Mouse (Mus musculus): Measurements from ENCODE around the gene Gm16867. TPM values are rescaled to one million over a fixed set of nuclear protein-coding genes. Genes with fewer than 3 reads are reported as not detected.
"Not testable (repeated sequence)": the region's sequence is repeated elsewhere in the genome, so short reads cannot be mapped to it uniquely, and the experiment has no call there.

Gene Gm16867
- 0.21 TPM in 1 of 2 replicates, not detected in the other for total RNA-seq (2012; rRNA removed)
- not detected in 2 replicates for total RNA-seq (2014; rRNA removed)
- polyA plus RNA-seq (2012; ENCODE audit: insufficient read length, low read depth) = not detected in 2 replicates

DNA sequence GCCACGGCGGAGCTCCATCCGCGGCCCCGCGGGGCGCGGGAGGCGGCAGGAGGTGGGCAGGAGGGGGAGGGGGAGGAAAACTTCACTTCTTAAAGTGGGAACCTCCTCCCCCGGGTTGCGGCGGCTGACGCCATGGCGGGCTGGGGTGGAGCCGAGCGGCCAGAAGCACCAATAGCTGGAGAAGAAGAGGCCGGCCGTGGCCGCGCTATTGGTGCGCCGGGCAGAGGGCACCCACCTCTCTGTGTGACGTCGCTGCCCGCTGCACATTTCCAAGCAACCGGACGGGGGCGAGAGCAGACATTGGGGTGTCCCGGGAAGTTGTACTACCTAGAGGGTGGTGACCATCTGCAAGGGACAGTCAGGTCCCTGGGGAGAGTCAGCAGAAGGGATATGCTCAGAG, at the start of gene Gm16867:
Gene Gm16867 (minus strand): TSS at position 189 of the 400 bp plus-strand sequence.
- DNase-seq (ENCODE audit: extremely low read depth); dilution Hi-C loops (cut with MboI; ENCODE audit: extremely low pct_ligation_motif_present, extremely low pct_unique_long_range_greater_than_20kb, low sequenced_read_pairs); H3K4me2 ChIP-seq (ENCODE audit: insufficient read depth, low read depth, poor library complexity, severe bottlenecking); H3K36me3 ChIP-seq (replicated peaks in 1 of 2; ENCODE audit: control insufficient read depth in 1 of 2, insufficient read depth in 1 of 2, low read length in 1 of 2); H3K27ac ChIP-seq (ENCODE audit: insufficient read depth, low read depth); H3K9me3 ChIP-seq (replicated peaks; ENCODE audit: low read length); H3K4me1 ChIP-seq (ENCODE audit: control insufficient read depth in 1 of 2, insufficient read depth in 2 of 2); H3K9ac ChIP-seq (ENCODE audit: insufficient read depth, low read depth); H3K27me3 ChIP-seq (replicated peaks); H3K4me3 ChIP-seq (replicated peaks in 1 of 3; ENCODE audit: low read depth in 2 of 3, low read length in 2 of 3, poor library complexity in 1 of 3); in situ Hi-C loops (cut with MboI; ENCODE audit: low pct_ligation_motif_present, low pct_unique_long_range_greater_than_20kb, low sequenced_read_pairs); H3K79me2 ChIP-seq (replicated peaks; ENCODE audit: control insufficient read depth, extremely low read depth, insufficient read depth, poor library complexity, severe bottlenecking): not testable (repeated sequence)

DNA sequence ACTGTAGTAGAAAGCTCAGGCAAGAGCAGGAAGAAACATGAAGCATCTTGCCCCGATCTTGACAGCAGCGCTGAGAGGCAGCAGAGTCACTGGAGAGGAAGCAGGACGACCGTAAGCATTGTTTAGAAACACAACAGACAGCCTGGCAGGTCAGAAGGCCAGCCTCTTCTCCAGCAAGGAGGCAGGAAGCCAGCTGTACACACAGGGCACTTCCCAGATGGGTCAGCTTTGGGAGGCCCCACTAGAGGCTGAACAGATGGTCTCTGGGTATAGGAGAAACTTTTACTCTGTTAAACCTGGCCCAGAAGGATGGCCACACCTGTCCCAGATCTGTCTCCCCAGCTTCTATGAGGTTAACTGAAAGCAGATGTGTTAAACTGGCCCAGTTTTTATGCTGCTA, 44.1 kb upstream of the Gm16867 start:
- H3K4me3 ChIP-seq (replicated peaks in 1 of 3; ENCODE audit: low read depth in 2 of 3, low read length in 2 of 3, poor library complexity in 1 of 3); DNase-seq (ENCODE audit: extremely low read depth); in situ Hi-C loops (cut with MboI; ENCODE audit: low pct_ligation_motif_present, low pct_unique_long_range_greater_than_20kb, low sequenced_read_pairs); H3K27ac ChIP-seq (ENCODE audit: insufficient read depth, low read depth); H3K4me2 ChIP-seq (ENCODE audit: insufficient read depth, low read depth, poor library complexity, severe bottlenecking); H3K4me1 ChIP-seq (ENCODE audit: control insufficient read depth in 1 of 2, insufficient read depth in 2 of 2); H3K27me3 ChIP-seq (replicated peaks); H3K79me2 ChIP-seq (replicated peaks; ENCODE audit: control insufficient read depth, extremely low read depth, insufficient read depth, poor library complexity, severe bottlenecking); H3K36me3 ChIP-seq (replicated peaks in 1 of 2; ENCODE audit: control insufficient read depth in 1 of 2, insufficient read depth in 1 of 2, low read length in 1 of 2); H3K9me3 ChIP-seq (replicated peaks; ENCODE audit: low read length); dilution Hi-C loops (cut with MboI; ENCODE audit: extremely low pct_ligation_motif_present, extremely low pct_unique_long_range_greater_than_20kb, low sequenced_read_pairs); H3K9ac ChIP-seq (ENCODE audit: insufficient read depth, low read depth): not testable (repeated sequence)

DNA sequence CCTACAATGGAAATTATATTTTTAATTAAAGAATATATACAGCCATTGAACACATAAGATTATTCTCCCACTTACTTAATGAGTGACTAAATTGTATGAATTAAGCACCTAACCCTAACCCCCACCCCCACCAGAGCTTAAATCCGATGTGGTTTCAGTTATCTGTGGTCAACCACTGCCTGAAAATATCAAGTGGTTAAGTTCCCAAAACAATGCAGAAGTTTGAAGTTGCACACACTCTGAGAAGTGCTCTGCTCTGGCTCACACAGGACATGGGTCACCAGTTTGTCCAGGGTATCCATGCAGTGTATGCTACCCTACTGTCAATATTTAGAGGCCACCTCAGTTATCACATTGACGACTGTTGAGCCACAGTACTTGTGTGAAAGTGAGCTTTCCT, 41.9 kb upstream of the Gm16867 start:
- dilution Hi-C loops (cut with MboI; ENCODE audit: extremely low pct_ligation_motif_present, extremely low pct_unique_long_range_greater_than_20kb, low sequenced_read_pairs); H3K9me3 ChIP-seq (replicated peaks; ENCODE audit: low read length); H3K79me2 ChIP-seq (replicated peaks; ENCODE audit: control insufficient read depth, extremely low read depth, insufficient read depth, poor library complexity, severe bottlenecking); DNase-seq (ENCODE audit: extremely low read depth); H3K36me3 ChIP-seq (replicated peaks in 1 of 2; ENCODE audit: control insufficient read depth in 1 of 2, insufficient read depth in 1 of 2, low read length in 1 of 2); H3K4me2 ChIP-seq (ENCODE audit: insufficient read depth, low read depth, poor library complexity, severe bottlenecking); H3K4me1 ChIP-seq (ENCODE audit: control insufficient read depth in 1 of 2, insufficient read depth in 2 of 2); H3K9ac ChIP-seq (ENCODE audit: insufficient read depth, low read depth); H3K4me3 ChIP-seq (replicated peaks in 1 of 3; ENCODE audit: low read depth in 2 of 3, low read length in 2 of 3, poor library complexity in 1 of 3); in situ Hi-C loops (cut with MboI; ENCODE audit: low pct_ligation_motif_present, low pct_unique_long_range_greater_than_20kb, low sequenced_read_pairs); H3K27ac ChIP-seq (ENCODE audit: insufficient read depth, low read depth); H3K27me3 ChIP-seq (replicated peaks): not testable (repeated sequence)

DNA sequence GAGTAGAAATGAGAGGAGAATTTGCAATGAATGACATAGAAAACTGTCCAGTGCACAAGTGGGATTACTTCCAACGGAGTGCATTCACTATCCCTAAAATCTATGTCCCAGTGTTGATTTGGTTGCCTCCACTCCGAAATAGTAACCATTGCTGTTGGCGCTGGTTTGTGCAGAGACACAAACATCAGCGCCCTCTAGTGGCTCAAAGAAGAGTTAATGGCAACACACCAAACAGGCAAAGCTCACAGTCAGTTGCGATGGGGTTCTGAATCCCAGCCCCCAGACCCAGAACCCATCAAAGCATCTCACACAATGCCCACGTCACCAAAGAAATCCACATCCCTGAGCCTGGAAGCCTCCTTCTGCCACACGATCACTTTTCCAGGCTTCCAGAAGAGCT, 40.9 kb upstream of the Gm16867 start:
- H3K4me2 ChIP-seq (ENCODE audit: insufficient read depth, low read depth, poor library complexity, severe bottlenecking); H3K36me3 ChIP-seq (replicated peaks in 1 of 2; ENCODE audit: control insufficient read depth in 1 of 2, insufficient read depth in 1 of 2, low read length in 1 of 2); H3K27ac ChIP-seq (ENCODE audit: insufficient read depth, low read depth); dilution Hi-C loops (cut with MboI; ENCODE audit: extremely low pct_ligation_motif_present, extremely low pct_unique_long_range_greater_than_20kb, low sequenced_read_pairs); H3K9me3 ChIP-seq (replicated peaks; ENCODE audit: low read length); H3K27me3 ChIP-seq (replicated peaks); H3K79me2 ChIP-seq (replicated peaks; ENCODE audit: control insufficient read depth, extremely low read depth, insufficient read depth, poor library complexity, severe bottlenecking); H3K4me3 ChIP-seq (replicated peaks in 1 of 3; ENCODE audit: low read depth in 2 of 3, low read length in 2 of 3, poor library complexity in 1 of 3); DNase-seq (ENCODE audit: extremely low read depth); H3K9ac ChIP-seq (ENCODE audit: insufficient read depth, low read depth); in situ Hi-C loops (cut with MboI; ENCODE audit: low pct_ligation_motif_present, low pct_unique_long_range_greater_than_20kb, low sequenced_read_pairs); H3K4me1 ChIP-seq (ENCODE audit: control insufficient read depth in 1 of 2, insufficient read depth in 2 of 2): not testable (repeated sequence)

DNA sequence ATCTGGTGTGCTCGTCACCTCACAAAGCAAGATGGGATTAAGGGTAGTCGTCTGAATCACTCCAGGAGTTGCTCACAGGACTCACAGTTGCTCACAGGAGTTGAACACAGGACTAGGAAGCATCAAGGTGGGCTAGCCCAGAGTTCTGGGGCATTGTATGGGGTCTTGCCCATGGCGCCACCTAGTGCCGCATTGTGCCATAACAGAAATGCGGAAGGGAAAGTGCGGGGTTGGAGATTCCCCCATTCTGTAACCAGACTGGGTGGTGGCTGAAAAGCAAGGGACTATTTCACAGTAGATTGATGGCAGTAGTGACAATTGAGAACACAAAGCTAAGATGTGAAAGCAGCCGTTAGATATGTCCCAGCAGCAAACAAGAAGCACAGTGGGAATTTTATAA, 39.5 kb upstream of the Gm16867 start:
- H3K36me3 ChIP-seq (replicated peaks in 1 of 2; ENCODE audit: control insufficient read depth in 1 of 2, insufficient read depth in 1 of 2, low read length in 1 of 2); H3K9ac ChIP-seq (ENCODE audit: insufficient read depth, low read depth); dilution Hi-C loops (cut with MboI; ENCODE audit: extremely low pct_ligation_motif_present, extremely low pct_unique_long_range_greater_than_20kb, low sequenced_read_pairs); H3K27ac ChIP-seq (ENCODE audit: insufficient read depth, low read depth); H3K4me3 ChIP-seq (replicated peaks in 1 of 3; ENCODE audit: low read depth in 2 of 3, low read length in 2 of 3, poor library complexity in 1 of 3); H3K4me2 ChIP-seq (ENCODE audit: insufficient read depth, low read depth, poor library complexity, severe bottlenecking); H3K79me2 ChIP-seq (replicated peaks; ENCODE audit: control insufficient read depth, extremely low read depth, insufficient read depth, poor library complexity, severe bottlenecking); H3K9me3 ChIP-seq (replicated peaks; ENCODE audit: low read length); H3K4me1 ChIP-seq (ENCODE audit: control insufficient read depth in 1 of 2, insufficient read depth in 2 of 2); in situ Hi-C loops (cut with MboI; ENCODE audit: low pct_ligation_motif_present, low pct_unique_long_range_greater_than_20kb, low sequenced_read_pairs); DNase-seq (ENCODE audit: extremely low read depth); H3K27me3 ChIP-seq (replicated peaks): not testable (repeated sequence)

DNA sequence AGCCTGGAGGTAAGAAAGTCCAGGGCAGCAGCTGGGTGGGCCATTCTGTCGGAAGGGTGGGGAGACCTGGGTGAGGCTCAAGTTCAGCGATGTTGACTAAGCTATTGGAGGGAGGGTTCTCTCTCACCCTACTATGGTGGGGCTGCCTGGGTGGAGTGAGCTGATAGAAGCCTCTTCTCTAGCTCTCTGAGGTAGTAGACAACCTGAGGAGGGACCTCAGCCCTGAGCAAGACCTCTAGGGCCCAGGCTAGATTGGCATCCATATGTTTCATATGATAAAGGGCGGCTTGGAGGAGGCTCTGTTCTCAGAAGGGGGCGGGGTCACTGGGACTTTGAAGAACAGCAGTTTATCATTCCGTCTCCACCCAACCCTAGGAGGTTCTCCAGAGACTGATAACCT, 37.0 kb upstream of the Gm16867 start:
- DNase-seq (ENCODE audit: extremely low read depth); H3K27me3 ChIP-seq (replicated peaks); H3K79me2 ChIP-seq (replicated peaks; ENCODE audit: control insufficient read depth, extremely low read depth, insufficient read depth, poor library complexity, severe bottlenecking); H3K9me3 ChIP-seq (replicated peaks; ENCODE audit: low read length); H3K4me1 ChIP-seq (ENCODE audit: control insufficient read depth in 1 of 2, insufficient read depth in 2 of 2); H3K4me3 ChIP-seq (replicated peaks in 1 of 3; ENCODE audit: low read depth in 2 of 3, low read length in 2 of 3, poor library complexity in 1 of 3); H3K36me3 ChIP-seq (replicated peaks in 1 of 2; ENCODE audit: control insufficient read depth in 1 of 2, insufficient read depth in 1 of 2, low read length in 1 of 2); H3K27ac ChIP-seq (ENCODE audit: insufficient read depth, low read depth); dilution Hi-C loops (cut with MboI; ENCODE audit: extremely low pct_ligation_motif_present, extremely low pct_unique_long_range_greater_than_20kb, low sequenced_read_pairs); H3K9ac ChIP-seq (ENCODE audit: insufficient read depth, low read depth); in situ Hi-C loops (cut with MboI; ENCODE audit: low pct_ligation_motif_present, low pct_unique_long_range_greater_than_20kb, low sequenced_read_pairs); H3K4me2 ChIP-seq (ENCODE audit: insufficient read depth, low read depth, poor library complexity, severe bottlenecking): not testable (repeated sequence)
